Mouse (Mus musculus): ENCODE data around the gene R3hdm2.

The R3hdm2 gene

GRCm38 (mm10) chr10:127380251-127380691 is at the start of gene R3hdm2:
R3hdm2 (plus strand) TSS chr10:127380327.
- peak; percentile 97 for DNase-seq (ENCODE audit: extremely low spot score, low spot score)

DNA sequence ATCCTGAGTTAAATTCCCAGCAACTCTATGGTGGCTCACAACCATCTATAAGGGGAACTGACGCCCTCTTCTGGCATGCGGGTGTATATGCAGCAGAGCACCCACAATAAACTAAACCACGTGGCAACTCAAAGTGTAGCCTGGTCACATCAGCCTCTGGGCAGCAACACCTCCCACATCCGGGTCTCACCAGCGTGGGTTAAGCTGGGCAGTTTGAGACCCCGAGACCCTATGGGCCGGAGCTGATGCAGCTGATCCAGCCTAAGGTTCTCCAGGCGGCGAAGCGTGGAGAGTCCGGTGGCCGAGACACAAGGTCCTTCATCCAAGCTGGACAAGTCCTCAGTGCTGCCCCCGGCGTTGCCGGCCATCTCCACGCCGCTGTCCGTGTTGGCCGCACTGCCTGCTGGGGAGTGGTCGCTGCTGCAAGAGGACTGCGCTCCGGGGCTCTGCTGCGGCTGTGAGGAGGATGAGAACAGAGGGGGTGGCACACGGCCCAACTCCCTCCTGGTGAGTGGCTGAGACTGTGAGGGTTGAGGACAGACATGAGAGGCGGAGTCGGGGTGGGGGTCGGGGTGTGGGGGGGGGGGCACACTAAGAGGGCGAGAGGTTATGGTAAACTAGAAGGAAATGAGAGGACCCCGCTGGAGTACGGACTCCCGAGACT is 47.8 kb upstream of the R3hdm2 start:
- DNase-seq (ENCODE audit: extremely low spot score, low spot score) = no peak

- DNase-seq (ENCODE audit: extremely low spot score, low spot score) = no peak
Observed at GRCm38 (mm10) chr10:127333152-127333551, 47.0 kb upstream of the R3hdm2 start.

DNA sequence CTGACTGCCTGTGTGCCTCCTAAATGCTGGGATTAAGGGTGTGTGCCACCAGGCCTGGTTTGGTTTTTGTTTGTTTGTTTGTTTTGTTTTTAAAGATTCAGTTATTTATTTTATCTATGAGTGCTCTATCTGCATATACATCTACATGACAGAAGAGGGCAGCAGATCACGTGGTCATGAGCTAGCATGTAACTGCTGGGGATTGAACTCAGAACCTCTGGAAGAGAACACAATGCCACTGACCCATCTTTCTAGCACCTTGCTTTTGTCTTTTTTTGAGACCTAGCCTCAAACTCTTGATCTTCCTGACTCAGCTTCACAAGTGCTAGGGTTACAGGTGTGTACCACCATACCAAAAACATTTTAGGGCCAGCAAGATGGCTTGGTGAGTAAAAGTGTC is 44.9 kb upstream of the R3hdm2 start:
- DNase-seq (ENCODE audit: extremely low spot score, low spot score) = no peak

- DNase-seq (ENCODE audit: extremely low spot score, low spot score) = no peak
Observed at GRCm38 (mm10) chr10:127336952-127337351, 43.2 kb upstream of the R3hdm2 start.

DNA sequence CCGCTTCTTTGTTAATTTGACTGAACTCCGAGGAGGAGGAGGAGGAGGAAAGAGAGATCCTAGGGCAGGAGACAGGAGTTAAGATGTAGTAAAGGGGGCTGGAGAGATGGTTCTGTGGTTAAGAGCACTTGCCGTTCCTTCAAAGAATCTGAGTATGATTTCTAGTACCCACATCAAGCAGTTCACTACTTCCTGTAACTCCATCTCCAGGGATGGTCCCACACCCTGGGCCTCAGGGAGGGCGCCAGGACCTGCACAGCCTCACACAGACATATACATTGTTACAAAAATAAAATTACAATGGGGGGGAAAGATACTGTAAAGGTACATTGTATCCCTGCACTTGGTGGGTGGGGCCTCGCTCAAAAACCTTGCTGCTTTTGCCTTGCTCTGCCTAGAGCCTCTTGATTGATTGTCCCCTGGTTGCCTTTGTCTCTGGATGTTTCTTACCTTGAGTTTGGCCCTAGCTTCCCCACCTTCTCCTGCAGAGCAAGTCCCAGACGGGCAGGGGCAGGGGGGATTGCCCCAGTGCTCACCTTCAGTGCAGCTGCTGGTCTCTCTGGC is 42.5 kb upstream of the R3hdm2 start:
- DNase-seq (ENCODE audit: extremely low spot score, low spot score) = no peak

DNA sequence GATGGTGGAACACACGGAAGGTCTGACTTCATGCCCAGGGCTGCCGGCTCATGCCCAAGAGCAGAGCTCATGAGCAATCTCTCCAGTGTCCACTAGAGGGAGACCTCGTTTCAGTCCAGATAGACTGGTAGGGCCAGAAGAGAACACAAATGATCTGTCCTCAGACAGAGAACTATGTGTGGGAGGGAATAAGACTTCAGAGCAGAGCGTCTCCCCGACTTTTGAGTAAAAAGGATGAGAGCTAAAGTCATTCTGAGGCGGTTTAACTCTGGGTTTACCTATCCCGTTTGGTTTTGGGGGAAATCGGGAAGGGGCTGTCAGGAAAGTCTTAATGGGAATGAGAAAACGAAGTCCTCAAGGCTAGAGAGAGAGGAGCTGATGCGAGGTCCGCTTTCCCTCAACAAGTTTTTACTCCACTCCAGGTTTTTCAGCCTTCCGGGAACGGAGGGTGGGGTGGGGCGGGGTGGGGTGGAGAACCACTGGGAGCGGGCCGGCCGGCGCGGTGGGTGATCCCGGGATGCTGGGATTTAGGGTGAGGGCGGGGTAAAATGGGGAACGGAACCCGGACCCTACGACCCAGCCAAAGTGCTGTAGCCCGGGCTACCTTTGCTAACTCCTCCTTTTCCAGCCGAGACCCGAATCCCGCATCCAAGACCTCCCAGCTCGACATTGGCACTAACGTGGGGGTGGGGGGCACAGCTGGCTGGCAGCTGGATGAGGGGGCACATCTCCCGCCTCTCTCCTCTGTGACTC is 41.0 kb upstream of the R3hdm2 start:
- peak; percentile 86 for DNase-seq (ENCODE audit: extremely low spot score, low spot score)

GRCm38 (mm10) chr10:127339683-127340576 is 40.2 kb upstream of the R3hdm2 start:
- peak; percentile 81 for DNase-seq (ENCODE audit: extremely low spot score, low spot score)

GRCm38 (mm10) chr10:127340577-127341359 is 39.4 kb upstream of the R3hdm2 start:
- DNase-seq (ENCODE audit: extremely low spot score, low spot score) = peak; percentile 80

DNA sequence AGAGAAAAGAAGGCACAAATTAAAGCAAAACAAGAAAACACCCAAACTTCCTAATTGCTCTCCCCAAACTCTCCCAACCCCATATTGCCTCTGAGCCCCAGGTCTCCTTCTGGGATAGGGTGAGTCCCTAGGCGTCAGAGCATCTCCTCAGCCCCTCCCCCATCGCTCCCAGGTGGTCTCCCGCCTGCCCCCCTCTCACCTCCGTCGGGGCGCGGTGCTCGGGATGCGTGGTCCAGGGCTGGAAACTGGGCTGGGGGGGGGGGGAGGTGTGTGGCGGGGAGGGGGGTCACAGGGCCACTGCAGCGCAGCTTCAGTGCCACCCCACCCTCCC is 38.8 kb upstream of the R3hdm2 start:
- peak; percentile 64 for DNase-seq (ENCODE audit: extremely low spot score, low spot score)

GRCm38 (mm10) chr10:127341891-127342639 is 38.1 kb upstream of the R3hdm2 start, which contains the start of gene Gli1:
Gli1 (minus strand) TSS chr10:127341974.
- peak; percentile 92 for DNase-seq (ENCODE audit: extremely low spot score, low spot score)

DNA sequence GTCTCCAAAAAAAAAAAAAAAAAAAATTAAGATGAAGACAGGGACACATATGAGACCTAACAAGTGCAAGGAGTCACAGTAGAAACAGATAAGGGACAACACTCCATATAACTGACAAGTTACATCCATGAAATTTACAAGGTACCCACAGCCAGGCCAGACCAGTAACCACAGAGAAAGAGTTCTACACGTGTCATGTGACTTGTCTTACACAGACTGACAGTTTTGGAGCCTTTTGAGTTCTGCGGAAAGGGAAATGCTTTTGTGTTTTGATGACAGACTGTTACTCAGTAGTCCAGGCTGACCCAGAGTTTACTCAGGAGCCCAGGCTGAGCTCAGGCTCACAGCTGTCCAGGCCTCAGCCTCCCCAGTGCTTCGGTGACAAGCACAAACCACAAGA is 37.1 kb upstream of the R3hdm2 start:
- no peak for DNase-seq (ENCODE audit: extremely low spot score, low spot score)

- DNase-seq (ENCODE audit: extremely low spot score, low spot score) = no peak
Observed at GRCm38 (mm10) chr10:127346173-127346572, 34.0 kb upstream of the R3hdm2 start.

DNA sequence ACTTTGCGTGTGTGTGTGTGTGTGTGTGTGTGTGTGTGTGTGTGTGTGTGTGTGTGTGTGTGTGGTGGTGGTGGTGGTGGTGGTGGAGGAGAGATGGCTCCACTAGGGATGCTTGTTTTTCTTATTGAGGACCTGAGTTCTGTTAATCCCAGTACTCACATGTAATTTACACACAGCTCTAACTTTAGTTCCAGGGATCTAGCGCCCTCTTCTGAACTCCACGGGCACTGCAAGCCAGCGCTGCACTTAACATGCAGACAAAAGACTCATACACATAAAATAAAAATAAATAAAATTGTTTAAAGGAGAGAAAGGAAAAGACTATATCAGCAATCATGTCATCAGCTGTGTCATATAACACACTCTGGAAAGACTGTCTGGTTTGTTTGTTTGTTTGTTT is 31.2 kb upstream of the R3hdm2 start:
- DNase-seq (ENCODE audit: extremely low spot score, low spot score) = peak; percentile 13

DNA sequence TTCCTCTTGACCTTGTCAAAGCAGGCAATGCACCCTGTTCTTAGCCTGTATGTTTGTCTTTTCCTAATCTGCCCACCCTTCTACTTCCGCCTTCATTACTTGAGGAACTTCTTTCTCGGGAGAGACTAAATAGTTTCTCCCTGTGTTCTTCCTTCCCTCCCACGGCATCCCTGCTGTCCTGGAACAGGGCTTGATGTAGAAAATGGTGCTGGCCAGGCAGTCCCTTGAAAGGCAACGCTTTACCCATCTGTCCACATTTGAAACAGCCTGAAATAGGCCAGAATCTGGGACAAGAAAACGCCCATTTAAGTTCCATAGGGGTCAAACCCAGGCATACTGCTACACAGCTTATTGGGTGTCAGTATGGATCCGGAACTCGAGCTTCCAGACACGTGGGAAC is 30.3 kb upstream of the R3hdm2 start:
- no peak for DNase-seq (ENCODE audit: extremely low spot score, low spot score)

- peak; percentile 72 for DNase-seq (ENCODE audit: extremely low spot score, low spot score)
Observed at GRCm38 (mm10) chr10:127350594-127351284, 29.4 kb upstream of the R3hdm2 start.

DNA sequence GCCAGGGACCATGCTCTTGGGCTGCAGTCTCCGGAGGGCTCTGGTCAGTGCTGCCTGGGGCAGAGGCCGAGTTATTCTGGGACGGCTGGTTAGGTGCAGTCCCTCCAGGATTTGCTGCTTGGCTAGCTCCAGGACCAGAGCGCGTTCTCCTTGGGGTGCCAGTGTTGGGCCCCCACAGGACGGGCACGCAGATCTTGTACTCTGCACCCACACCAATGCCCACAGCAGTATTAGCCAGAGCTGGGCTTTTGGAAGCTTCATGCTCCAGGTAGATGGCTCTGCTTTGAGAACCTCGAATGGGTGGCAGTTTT is 28.9 kb upstream of the R3hdm2 start:
- no peak for DNase-seq (ENCODE audit: extremely low spot score, low spot score)

GRCm38 (mm10) chr10:127351719-127352118 is 28.4 kb upstream of the R3hdm2 start:
- no peak for DNase-seq (ENCODE audit: extremely low spot score, low spot score)

DNA sequence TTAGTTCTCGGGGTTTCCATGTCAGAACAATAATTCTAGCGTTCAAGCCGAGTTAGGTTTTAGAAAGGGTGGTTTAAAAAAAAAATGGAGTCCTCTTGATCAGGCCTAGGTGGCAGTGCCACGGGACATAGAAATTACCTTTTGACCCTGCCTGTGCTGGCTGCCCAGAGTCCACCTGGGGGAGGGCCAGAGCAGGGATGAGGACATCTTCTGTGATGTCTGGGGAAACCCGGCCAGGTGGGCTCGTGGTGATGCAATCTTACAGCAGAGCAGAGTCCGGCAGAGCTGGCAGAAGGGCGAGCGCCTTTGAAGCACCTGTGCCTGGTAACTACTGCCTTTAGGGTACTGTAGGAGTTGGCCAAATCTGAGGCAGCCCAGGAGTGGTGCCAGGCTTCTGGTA is 27.9 kb upstream of the R3hdm2 start:
- DNase-seq (ENCODE audit: extremely low spot score, low spot score) = no peak

- no peak for DNase-seq (ENCODE audit: extremely low spot score, low spot score)
Observed at GRCm38 (mm10) chr10:127352766-127353165, 27.4 kb upstream of the R3hdm2 start.

Measured in neural tube, embryonic 10.5 days (tissue).